Mouse (Mus musculus) olfactory bulb, adult 2 months (tissue): Measurements from ENCODE around the gene Dbndd2. TPM values are rescaled to one million over a fixed set of nuclear protein-coding genes. Genes with fewer than 3 reads are reported as not detected.

Experiments
- H3K27ac ChIP-seq: fragments of 200-500 bp; 2 replicates; pipeline ENCODE4 v1.5.1; 2012; ENCODE audit warnings: low read depth, low read length; ENCODE audit not compliant: insufficient read depth
- H3K4me1 ChIP-seq: fragments of 200-500 bp; 2 replicates; pipeline ENCODE4 v1.6.1; 2012; ENCODE audit warnings: low read length; ENCODE audit not compliant: control insufficient read depth, insufficient read depth
- H3K4me3 ChIP-seq: fragments of 200-500 bp; 2 replicates; pipeline ENCODE4 v1.5.1; 2012; ENCODE audit warnings: mild to moderate bottlenecking, low read depth, low read length, moderate library complexity; ENCODE audit not compliant: insufficient read depth
- CTCF ChIP-seq: fragments of 200-500 bp; IDR thresholded peaks from 2 replicates; pipeline ENCODE4 v1.5.1; 2012; ENCODE audit warnings: low read depth, mild to moderate bottlenecking, low read length, moderate library complexity; ENCODE audit not compliant: insufficient read depth
- POLR2A ChIP-seq: fragments of 200-500 bp; IDR thresholded peaks from 2 replicates; pipeline ENCODE4 v1.6.1; 2012; ENCODE audit warnings: mild to moderate bottlenecking, low read depth, low read length, moderate library complexity; ENCODE audit not compliant: insufficient read depth
- WGBS: fragments of 180-500 bp; shearing (Covaris S2); methylation state at CpG from one replicate; pipeline ENCODE4 v1.1.7; 2018; 5-methylcytosine and 5-hydroxymethylcytosine counted together
- polyA plus RNA-seq: library from polyadenylated mRNA; stranded (reverse); fragments of >200 nt; gene quantifications from 2 replicates; pipeline ENCODE4 v1.2.4, GENCODE M21; 2012; ENCODE audit warnings: low replicate concordance; ENCODE audit not compliant: missing spikeins, insufficient read depth, insufficient read length

Gene Dbndd2
- polyA plus RNA-seq, 1 experiment: 84.6 TPM

GRCm38 (mm10) chr2:164542132-164542531, 56.2 kb downstream of the Dbndd2 start:
- H3K4me3 ChIP-seq: no peak overlapping the region
- WGBS: 54% methylated on average over 5 of the region's 5 CpGs
- no peak for TF ChIP-seq POLR2A
- TF ChIP-seq CTCF: no peak
- H3K27ac ChIP-seq: no peak overlapping the region
- H3K4me1 ChIP-seq: no peaks in the 10 kb centered on the region

DNA sequence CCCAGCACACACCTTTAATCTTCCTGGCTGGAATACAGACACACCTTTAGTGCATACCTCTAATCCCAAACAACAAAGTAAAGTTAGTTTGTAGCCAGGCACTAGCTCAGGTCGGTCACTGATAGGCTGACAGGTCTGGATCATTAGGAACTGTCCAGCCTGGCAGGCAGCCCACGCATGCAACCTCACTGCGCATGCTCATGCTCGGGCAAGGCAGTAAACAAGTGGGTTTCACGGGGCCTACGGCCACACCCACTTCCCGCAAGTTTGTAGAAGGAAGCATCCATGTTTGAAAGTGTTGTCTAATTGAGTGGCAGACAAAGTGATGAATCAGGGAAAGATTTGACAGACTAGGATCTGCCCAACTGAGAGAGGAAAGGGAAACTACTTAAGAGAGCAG, 56.7 kb downstream of the Dbndd2 start:
- Histone ChIP-seq H3K4me1 (no peaks in the 10 kb centered on the region), H3K27ac (no peak overlapping the region), H3K4me3 (no peak overlapping the region)
- 81% methylated on average over 7 of the region's 7 CpGs for WGBS
- TF ChIP-seq CTCF: no peak
- no peak for TF ChIP-seq POLR2A

Other genes with a start within 250 kb of the Dbndd2 start
- gene Svs2, start 247.6 kb upstream of the Dbndd2 start, polyA plus RNA-seq: not detected in 2 replicates
- not detected in 2 replicates for gene Svs3b, start 229.5 kb upstream of the Dbndd2 start, polyA plus RNA-seq
- gene Svs4, start 207.6 kb upstream of the Dbndd2 start, polyA plus RNA-seq: not detected in 2 replicates
- gene Svs3a, start 196.8 kb upstream of the Dbndd2 start, polyA plus RNA-seq: not detected in 2 replicates
- gene Svs6, start 169.4 kb upstream of the Dbndd2 start, polyA plus RNA-seq: not detected in 2 replicates
- not detected in 2 replicates for gene Svs5, start 153.4 kb upstream of the Dbndd2 start, polyA plus RNA-seq
- not detected in 2 replicates for gene Slpi, start 97.0 kb upstream of the Dbndd2 start, polyA plus RNA-seq
- not detected in 2 replicates for gene Rbpjl, start 83.0 kb upstream of the Dbndd2 start, polyA plus RNA-seq
- not detected in 2 replicates for gene Matn4, start 80.9 kb upstream of the Dbndd2 start, polyA plus RNA-seq
- 124 TPM in 1 of 2 replicates, not detected in the other for gene Sdc4, start 42.2 kb upstream of the Dbndd2 start, polyA plus RNA-seq
- gene Sys1, start 29.1 kb upstream of the Dbndd2 start, polyA plus RNA-seq: not detected in 2 replicates
- gene Gm20458, start 25.1 kb upstream of the Dbndd2 start, polyA plus RNA-seq: not detected in 2 replicates
- gene Trp53tg5, start 12.4 kb upstream of the Dbndd2 start, polyA plus RNA-seq: not detected in 2 replicates
- gene Pigt, start 11.4 kb downstream of the Dbndd2 start, polyA plus RNA-seq: not detected in 2 replicates
- gene Wfdc2, start 76.3 kb downstream of the Dbndd2 start, polyA plus RNA-seq: not detected in 2 replicates
- gene Spint3, start 87.4 kb downstream of the Dbndd2 start, polyA plus RNA-seq: not detected in 2 replicates
- gene Wfdc6a, start 99.3 kb downstream of the Dbndd2 start, polyA plus RNA-seq: not detected in 2 replicates
- gene Eppin, start 107.5 kb downstream of the Dbndd2 start, polyA plus RNA-seq: not detected in 2 replicates
- gene Wfdc6b, start 127.4 kb downstream of the Dbndd2 start, polyA plus RNA-seq: not detected in 2 replicates
- gene Wfdc8, start 127.5 kb downstream of the Dbndd2 start, polyA plus RNA-seq: not detected in 2 replicates
- gene Wfdc16, start 152.7 kb downstream of the Dbndd2 start, polyA plus RNA-seq: not detected in 2 replicates
- not detected in 2 replicates for gene Wfdc10, start 169.9 kb downstream of the Dbndd2 start, polyA plus RNA-seq
- gene Wfdc9, start 170.5 kb downstream of the Dbndd2 start, polyA plus RNA-seq: not detected in 2 replicates
- gene Wfdc11, start 188.0 kb downstream of the Dbndd2 start, polyA plus RNA-seq: not detected in 2 replicates
- not detected in 2 replicates for gene Wfdc13, start 199.0 kb downstream of the Dbndd2 start, polyA plus RNA-seq
- not detected in 2 replicates for gene Spint4, start 212.4 kb downstream of the Dbndd2 start, polyA plus RNA-seq
- gene Spint5, start 229.2 kb downstream of the Dbndd2 start, polyA plus RNA-seq: not detected in 2 replicates